Mouse (Mus musculus) spleen, adult 2 months (tissue): ENCODE measurements around the gene Zfp668. TPM values are rescaled to one million over a fixed set of nuclear protein-coding genes. Genes with fewer than 3 reads are reported as not detected.
A peak's percentile ranks its signal among the peaks of the same experiment; 100 is the strongest.

Source experiments
- DNase-seq, 2 experiments: peaks; one replicate each; pipeline versions ENCODE4 v3.0.0 to v3.0.0-alpha.2; 2012 to 2021; ENCODE audit warnings: low spot score in 2 of 2, low read depth in 1 of 2
- H3K27ac ChIP-seq: fragments of 200-500 bp; 2 replicates; pipeline ENCODE4 v1.5.1; 2012; ENCODE audit warnings: low read length, inconsistent platforms; ENCODE audit not compliant: insufficient read depth
- H3K27me3 ChIP-seq: fragments of 200-500 bp; 2 replicates; pipeline ENCODE4 v1.6.1; 2012; ENCODE audit warnings: mild to moderate bottlenecking, moderate library complexity, low read length, inconsistent platforms; ENCODE audit not compliant: control insufficient read depth, insufficient read depth
- H3K36me3 ChIP-seq: fragments of 200-500 bp; 2 replicates; pipeline ENCODE4 v1.6.1; 2012; ENCODE audit warnings: mild to moderate bottlenecking, low read length, inconsistent platforms; ENCODE audit not compliant: control insufficient read depth, insufficient read depth
- H3K4me1 ChIP-seq: fragments of 200-500 bp; 2 replicates; pipeline ENCODE4 v1.6.1; 2011; ENCODE audit warnings: inconsistent platforms; ENCODE audit not compliant: control insufficient read depth, insufficient read depth, insufficient read length
- H3K4me3 ChIP-seq: fragments of 200-500 bp; 2 replicates; pipeline ENCODE4 v1.5.1; 2011; ENCODE audit warnings: mild to moderate bottlenecking, inconsistent platforms; ENCODE audit not compliant: insufficient read depth, insufficient read length; ENCODE audit errors: extremely low read depth
- CTCF ChIP-seq: fragments of 200-500 bp; IDR thresholded peaks from 2 replicates; pipeline ENCODE4 v1.5.1; 2011; ENCODE audit warnings: mild to moderate bottlenecking, inconsistent platforms; ENCODE audit not compliant: insufficient read depth, insufficient read length, insufficient replicate concordance; ENCODE audit errors: extremely low read depth
- POLR2A ChIP-seq: fragments of 200-500 bp; IDR thresholded peaks from 2 replicates; pipeline ENCODE4 v1.6.1; 2011; ENCODE audit warnings: low read depth, low read length, inconsistent platforms
- WGBS: fragments of 180-500 bp; shearing (Covaris S2); methylation state at CpG from one replicate; pipeline ENCODE4 v1.1.7; 2018; 5-methylcytosine and 5-hydroxymethylcytosine counted together
- polyA plus RNA-seq: library from polyadenylated mRNA; depleted of rRNA; stranded (reverse); fragments of >200 nt; gene quantifications from 2 replicates; pipeline ENCODE4 v1.2.3, GENCODE M21; 2012; rRNA removed

The Zfp668 gene
- polyA plus RNA-seq, 1 experiment: 8.6 TPM

DNA sequence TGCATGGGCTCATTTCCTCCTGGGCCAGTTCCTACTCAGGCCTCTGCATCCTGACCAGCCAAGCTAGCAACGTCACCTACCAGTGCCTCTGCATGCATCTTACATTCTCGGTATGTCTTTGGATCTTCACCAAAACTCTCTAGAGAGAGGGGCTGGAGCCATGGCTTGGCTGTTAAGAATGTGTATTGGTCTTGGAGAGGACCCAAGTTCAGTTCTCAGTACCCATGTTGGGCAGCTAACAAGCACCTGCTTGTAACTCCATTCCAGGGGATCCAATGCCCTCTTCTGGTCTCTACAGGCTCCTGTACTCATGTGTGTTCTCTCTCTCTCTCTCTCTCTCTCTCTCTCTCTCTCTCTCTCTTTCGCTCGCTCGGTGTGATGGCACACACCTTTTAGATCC lies 58.9 kb downstream of the Zfp668 start:
- Histone ChIP-seq H3K36me3 (no peaks in the 10 kb centered on the region), H3K4me1 (no peaks in the 10 kb centered on the region), H3K4me3 (no peak overlapping the region), H3K27me3 (no peaks in the 10 kb centered on the region), H3K27ac (no peak overlapping the region)
- TF ChIP-seq CTCF (no peak), POLR2A (no peak)
- 88% methylated on average over 5 of the region's 5 CpGs for WGBS
- DNase-seq: no peak

GRCm38 (mm10) chr7:127817053-127817452 lies 59.6 kb downstream of the Zfp668 start:
- Histone ChIP-seq H3K36me3 (no peaks in the 10 kb centered on the region), H3K4me1 (no peaks in the 10 kb centered on the region), H3K27me3 (no peaks in the 10 kb centered on the region), H3K27ac (no peak overlapping the region), H3K4me3 (no peak overlapping the region)
- TF ChIP-seq POLR2A (no peak), CTCF (no peak)
- WGBS: 86% methylated on average over 7 of the region's 7 CpGs
- no peak for DNase-seq

DNA sequence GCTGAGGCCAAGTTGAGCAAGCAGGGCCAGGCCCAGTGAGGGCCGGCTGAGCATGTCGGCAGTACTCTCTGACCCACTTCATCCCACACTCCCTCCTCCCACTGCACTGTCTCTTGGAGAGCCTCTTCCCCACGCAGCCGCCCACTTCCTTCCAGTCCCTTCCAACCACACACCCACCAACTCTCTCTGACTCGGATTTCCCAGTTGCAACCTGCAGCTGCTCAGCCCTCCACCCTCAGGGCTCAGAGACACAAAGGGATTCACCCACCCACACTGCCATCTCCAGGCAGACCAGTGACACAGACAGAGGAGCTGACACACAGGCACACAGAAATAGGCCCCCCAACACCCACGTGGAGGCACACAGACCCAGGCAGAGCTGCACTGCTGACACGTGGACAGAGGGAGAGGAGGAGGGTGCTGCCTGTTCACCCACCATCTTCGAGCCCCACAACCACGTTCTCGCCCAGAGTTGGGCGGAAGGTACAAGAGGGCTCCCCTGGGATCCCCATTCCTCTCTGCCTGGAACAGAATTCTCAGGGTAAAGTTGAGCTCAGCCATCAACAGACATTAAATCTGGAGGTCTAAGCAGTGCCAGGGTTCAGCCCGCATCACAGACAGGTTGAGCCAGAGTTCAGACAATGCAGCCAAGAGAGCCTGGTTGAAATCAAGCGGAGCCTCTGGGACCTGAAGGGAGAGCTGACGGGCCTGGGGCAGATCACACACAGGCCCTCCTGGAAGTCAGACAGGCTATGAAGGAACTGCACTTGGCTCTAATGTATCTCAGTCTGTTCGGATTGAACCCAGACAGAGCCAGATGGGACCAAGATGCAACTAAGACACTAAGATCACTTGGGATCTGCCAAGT lies 60.4 kb downstream of the Zfp668 start:
- no peaks in the 10 kb centered on the region for H3K4me1 ChIP-seq
- H3K36me3 ChIP-seq: no peaks in the 10 kb centered on the region
- H3K27me3 ChIP-seq: no peaks in the 10 kb centered on the region
- no peak for DNase-seq
- WGBS: 38% methylated on average over 15 of the region's 15 CpGs
- no peak for TF ChIP-seq POLR2A
- TF ChIP-seq CTCF: no peak
- H3K27ac ChIP-seq: no peak overlapping the region
- no peak overlapping the region for H3K4me3 ChIP-seq

GRCm38 (mm10) chr7:127815116-127815665 lies 61.4 kb downstream of the Zfp668 start:
- no peaks in the 10 kb centered on the region for H3K4me1 ChIP-seq
- no peaks in the 10 kb centered on the region for H3K36me3 ChIP-seq
- no peaks in the 10 kb centered on the region for H3K27me3 ChIP-seq
- DNase-seq: no peak
- H3K27ac ChIP-seq: no peak overlapping the region
- WGBS: 94% methylated on average over 15 of the region's 15 CpGs
- no peak for TF ChIP-seq CTCF
- no peak for TF ChIP-seq POLR2A
- H3K4me3 ChIP-seq: no peak overlapping the region

DNA sequence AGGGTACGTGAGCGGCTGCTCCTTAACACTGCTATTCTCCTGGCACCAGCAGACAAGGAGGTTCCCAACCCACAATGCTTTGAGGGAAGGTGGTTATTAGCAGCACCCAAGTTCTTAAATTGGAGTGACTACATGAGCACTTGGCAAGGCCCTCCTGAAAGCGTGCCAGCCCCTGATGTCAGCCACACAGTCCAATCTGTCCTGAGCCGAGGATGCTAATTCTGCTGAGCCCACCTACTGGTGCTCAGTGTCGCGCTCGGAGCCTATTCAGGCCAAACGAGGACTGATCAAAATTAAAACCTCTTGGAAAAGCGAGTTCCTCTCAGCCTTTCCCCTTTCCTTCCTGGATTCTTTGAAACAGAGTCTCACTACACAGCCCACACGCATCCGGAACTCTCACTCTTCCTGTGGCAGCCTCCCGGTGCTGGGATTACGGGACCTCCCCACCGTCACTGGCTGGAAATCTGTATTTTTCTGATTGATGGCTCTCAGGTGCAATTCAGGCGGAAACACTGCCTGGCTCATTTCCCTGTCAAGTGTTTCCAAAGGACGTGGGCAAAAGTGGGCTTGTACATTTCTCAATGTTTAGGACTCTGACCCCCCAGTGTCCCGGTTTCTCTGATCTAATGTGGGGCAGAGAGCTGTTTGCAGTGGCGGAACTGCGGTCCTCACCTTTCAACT lies 62.2 kb downstream of the Zfp668 start:
- H3K27ac ChIP-seq: peak overlapping the region; percentile 16; the same call in 1 of the 2 replicates
- no peak for DNase-seq
- 86% methylated on average over 19 of the region's 19 CpGs for WGBS
- H3K4me3 ChIP-seq: no peak overlapping the region
- H3K4me1 ChIP-seq: no peaks in the 10 kb centered on the region
- H3K27me3 ChIP-seq: no peaks in the 10 kb centered on the region
- TF ChIP-seq CTCF (no peak), POLR2A (no peak)
- no peaks in the 10 kb centered on the region for H3K36me3 ChIP-seq

- H3K27me3 ChIP-seq: no peaks in the 10 kb centered on the region
- no peak overlapping the region for H3K4me3 ChIP-seq
- no peak for DNase-seq
- H3K4me1 ChIP-seq: no peaks in the 10 kb centered on the region
- no peaks in the 10 kb centered on the region for H3K36me3 ChIP-seq
- no peak for TF ChIP-seq POLR2A
- TF ChIP-seq CTCF: no peak
- 75% methylated on average over 4 of the region's 4 CpGs for WGBS
- peak overlapping the region; percentile 16; the same call in 1 of the 2 replicates for H3K27ac ChIP-seq
Observed at GRCm38 (mm10) chr7:127813821-127814220, 62.8 kb downstream of the Zfp668 start.

Other genes starting within 250 kb of the Zfp668 start
- gene Bcl7c, start 167.9 kb downstream of the Zfp668 start, polyA plus RNA-seq: 17.7 and 26.1 TPM in 2 replicates
- gene Ctf1, start 164.1 kb downstream of the Zfp668 start, polyA plus RNA-seq: 0.91 and 1.4 TPM in 2 replicates
- gene Ctf2, start 144.7 kb downstream of the Zfp668 start, polyA plus RNA-seq: not detected in 2 replicates
- gene Fbxl19, start 132.3 kb downstream of the Zfp668 start, polyA plus RNA-seq: 17.4 and 23.6 TPM in 2 replicates
- gene Orai3, start 107.0 kb downstream of the Zfp668 start, polyA plus RNA-seq: 50.3 and 62.9 TPM in 2 replicates
- gene Setd1a, start 100.2 kb downstream of the Zfp668 start, polyA plus RNA-seq: 13.9 and 14.9 TPM in 2 replicates
- gene Gm49388, start 91.2 kb downstream of the Zfp668 start, polyA plus RNA-seq: not detected in 2 replicates
- gene Hsd3b7, start 76.2 kb downstream of the Zfp668 start, polyA plus RNA-seq: 22.7 and 23.6 TPM in 2 replicates
- 54.7 and 66.5 TPM in 2 replicates for gene Stx4a, start 52.5 kb downstream of the Zfp668 start, polyA plus RNA-seq
- gene Stx1b, start 52.3 kb downstream of the Zfp668 start, polyA plus RNA-seq: 1.2 and 1.4 TPM in 2 replicates
- 27.2 and 30.7 TPM in 2 replicates for gene Zfp646, start 607 bp downstream of the Zfp668 start, polyA plus RNA-seq
- gene Prss53, start 14.1 kb upstream of the Zfp668 start, polyA plus RNA-seq: 1.4 and 1.7 TPM in 2 replicates
- not detected in 2 replicates for gene Gm21974, start 18.6 kb upstream of the Zfp668 start, polyA plus RNA-seq
- 46.1 and 61.2 TPM in 2 replicates for gene Vkorc1, start 18.8 kb upstream of the Zfp668 start, polyA plus RNA-seq
- gene Bckdk, start 27.3 kb upstream of the Zfp668 start, polyA plus RNA-seq: 59.9 and 70.8 TPM in 2 replicates
- 11.3 and 12.2 TPM in 2 replicates for gene Kat8, start 35.7 kb upstream of the Zfp668 start, polyA plus RNA-seq
- 3.7 and 4.2 TPM in 2 replicates for gene Prss8, start 53.3 kb upstream of the Zfp668 start, polyA plus RNA-seq
- 4.4 and 6.0 TPM in 2 replicates for gene Prss36, start 69.9 kb upstream of the Zfp668 start, polyA plus RNA-seq
- gene Fus, start 90.6 kb upstream of the Zfp668 start, polyA plus RNA-seq: 239 and 285 TPM in 2 replicates
- gene Pycard, start 117.0 kb upstream of the Zfp668 start, polyA plus RNA-seq: 98.6 and 100 TPM in 2 replicates
- 0.19 and 0.33 TPM in 2 replicates for gene Trim72, start 127.1 kb upstream of the Zfp668 start, polyA plus RNA-seq
- 11.1 and 26.4 TPM in 2 replicates for gene Itgam, start 185.8 kb upstream of the Zfp668 start, polyA plus RNA-seq
- gene Gm49368, start 185.9 kb upstream of the Zfp668 start, polyA plus RNA-seq: 0.40 and 0.61 TPM in 2 replicates